Mouse (Mus musculus): ENCODE measurements at regions not wholly inside any gene's neighbourhood (a gene's known extent, or its start where the extent isn't known, plus 50 kb on each side); places are given as distances from the start of the nearest gene placed in this dataset.

- no peak for TF ChIP-seq CTCF (IDR thresholded peaks at IDR 0.05; ENCODE audit: control insufficient read depth, insufficient read depth, low read length)
- TF ChIP-seq POLR2A (IDR thresholded peaks at IDR 0.05; ENCODE audit: borderline replicate concordance, control insufficient read depth, low read depth, low read length): no peak
These were observed 187.2 kb upstream of the Tbl1x start for GRCm38 (mm10) chrX:77323644-77324043.
